In genomic region chr12:24973586-24973985, GRCm38 (mm10) we compare ENCODE assay signal across 15 mouse cellular contexts. TPM values are rescaled to one million over a fixed set of nuclear protein-coding genes. Genes with fewer than 3 reads are reported as not detected.
DNase-seq lines count a peak whose midpoint lies in the region; ATAC-seq and TF ChIP-seq lines count a peak whose summit lies in the region.
"Had no signal": no experiment of that assay in that cellular context is flagged by ENCODE, and none has a peak within 500 bp of the region (broad histone marks: within the 10 kb centered on the region; RNA-seq: fewer than 3 reads in every experiment).

No protein-coding gene starts in this region.

- TF ChIP-seq POLR2A in myocyte (IDR thresholded peaks at IDR 0.05; ENCODE audit: insufficient read length, low read depth) = no peak

- H3K4me2 ChIP-seq in myocyte (ENCODE audit: low read depth) = peak overlapping the region; percentile 46
- H3K4me2 ChIP-seq: forebrain, embryonic 15.5 days; lung, embryonic 14.5 days had no signal

- peaks cover 40% of the 10 kb centered on the region for H3K4me1 ChIP-seq in megakaryocyte, embryonic 14.5 days

- peaks cover 18% of the 10 kb centered on the region for H3K36me3 ChIP-seq in megakaryocyte, embryonic 14.5 days (replicated peaks; ENCODE audit: low read length)
- no peaks in the 10 kb centered on the region for H3K36me3 ChIP-seq in myocyte (ENCODE audit: control insufficient read depth, insufficient read depth)
- H3K36me3 ChIP-seq: forebrain, embryonic 15.5 days had no signal

- peak; percentile 81 for DNase-seq in kidney, adult 9 months
- peak; percentile 57 for DNase-seq in liver
- no peak for DNase-seq in urinary bladder, adult 18-20 months (ENCODE audit: low spot score in 2 of 2)
- DNase-seq in right cerebral cortex, adult 2 months (ENCODE audit: low spot score in 2 of 2) = no peak
- DNase-seq: adrenal gland, postnatal 36 days; gastrocnemius, adult 2 months; heart, postnatal 14 days; lung, embryonic 14.5 days had no signal

- no peak for ATAC-seq in megakaryocyte, adult 5-6 weeks (ENCODE audit: poor library complexity, severe bottlenecking)
- ATAC-seq: activated CD4-positive, CD25-positive, alpha-beta regulatory T cell, adult 4 months; forebrain, embryonic 15.5 days had no signal

- H3K27me3 ChIP-seq in megakaryocyte, embryonic 14.5 days (replicated peaks) = no peaks in the 10 kb centered on the region
- H3K27me3 ChIP-seq in myocyte (ENCODE audit: control insufficient read depth, insufficient read depth, insufficient read length) = no peaks in the 10 kb centered on the region
- H3K27me3 ChIP-seq: CH12.LX; forebrain, embryonic 15.5 days; hindbrain, embryonic 15.5 days had no signal

- peaks cover 23% of the 10 kb centered on the region for H3K79me2 ChIP-seq in myocyte (ENCODE audit: control insufficient read depth, insufficient read depth)

- no peak overlapping the region for H3ac ChIP-seq in myocyte (ENCODE audit: control insufficient read depth, insufficient read length)

- H3K4me3 ChIP-seq in megakaryocyte, embryonic 14.5 days (replicated peaks) = peak overlapping the region; percentile 64
- no peak overlapping the region for H3K4me3 ChIP-seq in myocyte

- no peaks in the 10 kb centered on the region for H3K9me3 ChIP-seq in megakaryocyte, embryonic 14.5 days
- H3K9me3 ChIP-seq: forebrain, embryonic 15.5 days; hindbrain, embryonic 15.5 days had no signal

TF ChIP-seq in myocyte, 11 proteins besides CTCF, POLR2A, EP300 and RAD21:
- no peak for TF ChIP-seq TCF12 (IDR thresholded peaks at IDR 0.05; ENCODE audit: insufficient read depth, poor library complexity, severe bottlenecking)
- TF ChIP-seq MYOG (IDR thresholded peaks at IDR 0.05; ENCODE audit: control insufficient read depth in 1 of 3, insufficient read depth in 1 of 3, insufficient read length in 2 of 3, low read depth in 2 of 3) = no peak
- TF ChIP-seq E2F4 (IDR thresholded peaks at IDR 0.05; ENCODE audit: insufficient read depth) = no peak
- no peak for TF ChIP-seq MYOD1 (IDR thresholded peaks at IDR 0.05; ENCODE audit: control insufficient read depth in 1 of 3, insufficient read length in 2 of 3, low read depth in 2 of 3)
- TF ChIP-seq MAX (IDR thresholded peaks at IDR 0.05; ENCODE audit: low read depth) = no peak
- no peak for TF ChIP-seq REST (IDR thresholded peaks at IDR 0.05; ENCODE audit: insufficient read depth, insufficient read length)
- TF ChIP-seq POLR2AphosphoS2 (IDR thresholded peaks at IDR 0.05; ENCODE audit: insufficient read length, low read depth) = no peak
- no peak for TF ChIP-seq CEBPB (IDR thresholded peaks at IDR 0.05; ENCODE audit: insufficient read depth, poor library complexity, severe bottlenecking)
- no peak for TF ChIP-seq TCF3 (IDR thresholded peaks at IDR 0.05; ENCODE audit: insufficient read length, low read depth)
- TF ChIP-seq USF1 (IDR thresholded peaks at IDR 0.05; ENCODE audit: low read depth) = no peak
- TF ChIP-seq SRF (IDR thresholded peaks at IDR 0.05; ENCODE audit: control insufficient read depth, insufficient read length, low read depth) = no peak

RNA-seq across cellular contexts. Expression of gene Kidins220, which starts 1.1 kb away (rescaled TPM):
- polyA plus RNA-seq in megakaryocyte, embryonic 14.5 days (2012; ENCODE audit: insufficient read depth, low replicate concordance) = 7.2 and 13.8 TPM in 2 replicates
- 29.2 and 36.2 TPM in 2 replicates for total RNA-seq in megakaryocyte, adult 5-6 weeks (2015)
- total RNA-seq in megakaryocyte, adult 5-6 weeks (2017) = 70.2 and 83.9 TPM in 2 replicates
- polyA plus RNA-seq in myocyte (2012; fragmentation: generic; extraction: Trizol) = 33.3 TPM

Comparison
In these comparisons a context has a peak if more than half of its experiments do, and no peak if none do; other contexts are left out.
1. DNase-seq: peak in kidney, adult 9 months (single experiment) and liver (single experiment); none in urinary bladder, adult 18-20 months (0 of 2) and right cerebral cortex, adult 2 months (0 of 2).